Mouse (Mus musculus) cerebellum, postnatal 36 days (tissue): ENCODE measurements at regions not wholly inside any gene's neighbourhood (a gene's known extent, or its start where the extent isn't known, plus 50 kb on each side); places are given as distances from the start of the nearest gene placed in this dataset.

ENCODE experiments used
- DNase-seq, 2 experiments: peaks; one replicate each; pipeline ENCODE4 v3.0.0; 2021 to 2022; ENCODE audit warnings: mixed read lengths in 2 of 2

DNA sequence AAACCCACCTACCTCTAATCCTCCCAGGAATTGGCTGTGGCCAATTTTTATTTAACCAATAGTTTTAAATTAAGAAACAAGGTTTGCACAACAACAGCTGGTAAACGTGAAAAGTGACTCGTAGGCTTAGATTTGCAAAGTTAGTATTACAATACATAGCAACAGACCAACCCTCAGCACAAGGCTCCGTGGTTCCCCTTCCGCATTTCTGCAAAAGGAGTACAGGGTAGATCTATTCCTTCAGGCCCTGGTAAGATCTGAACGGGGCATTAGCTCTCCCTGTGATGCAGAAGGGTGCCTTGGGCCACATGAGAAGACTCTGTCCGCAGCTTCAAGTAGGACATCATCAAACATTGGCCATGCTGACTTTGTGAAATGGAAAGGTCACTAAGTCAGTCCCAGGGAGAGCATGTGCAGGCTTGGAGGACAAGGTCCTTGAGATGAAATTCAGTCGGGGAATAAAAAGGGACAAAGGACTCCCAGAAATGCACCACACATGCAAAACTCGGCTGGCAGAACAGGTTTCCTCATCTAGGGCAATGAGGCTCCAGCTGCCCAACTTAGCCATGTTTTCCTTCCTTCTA lies 75.0 kb upstream of the Armc2 start:
- no peak for DNase-seq

DNA sequence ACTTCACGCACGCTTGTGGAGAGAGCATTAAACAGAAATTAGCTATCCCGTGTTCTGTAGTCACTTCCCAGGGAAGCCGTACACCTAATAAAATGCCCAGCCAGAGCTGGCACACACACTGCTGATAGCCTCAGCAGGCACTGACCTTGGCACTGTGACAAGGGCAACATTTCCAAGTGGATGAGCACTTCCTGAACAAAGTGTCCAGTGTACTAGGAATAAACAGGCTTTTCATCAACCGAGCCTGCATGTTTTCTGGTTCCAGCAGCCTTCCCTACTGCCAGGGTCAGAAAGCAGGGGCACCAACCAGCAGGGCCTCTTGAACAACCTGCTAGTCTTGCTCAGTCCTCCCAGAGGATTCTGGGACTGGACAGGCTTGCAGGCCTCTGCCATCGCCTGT lies 74.3 kb upstream of the Armc2 start:
- peak; percentile 66 to 81 for DNase-seq

DNA sequence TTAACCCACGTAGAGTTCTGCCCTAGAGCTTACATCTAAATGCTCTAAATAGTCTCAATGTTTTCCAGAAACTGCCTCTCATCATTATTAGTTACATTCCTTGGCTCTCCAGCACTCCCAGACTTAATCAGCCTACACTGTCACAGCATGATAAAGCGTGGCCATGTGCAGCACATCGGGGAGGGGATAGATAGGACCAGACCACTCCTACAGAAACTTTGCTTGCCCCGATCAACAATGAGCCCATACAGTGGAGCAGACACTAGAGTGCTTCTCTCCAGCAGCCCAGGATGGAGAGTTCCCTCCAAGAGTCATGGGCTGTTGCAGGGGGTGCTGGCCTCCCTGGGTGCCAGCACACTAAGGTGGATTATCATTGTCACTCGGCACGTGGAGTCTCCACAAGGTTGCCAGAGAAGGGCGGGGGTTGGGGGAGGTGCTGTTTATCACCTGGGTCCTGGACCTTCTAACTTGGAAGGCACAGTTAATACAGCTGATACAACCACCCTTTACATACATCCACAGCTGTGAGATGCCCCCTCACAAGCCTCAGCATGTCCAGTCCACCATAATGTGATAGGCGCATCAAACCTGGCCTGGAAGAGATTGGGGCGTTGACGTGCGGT lies 73.4 kb upstream of the Armc2 start:
- no peak for DNase-seq

DNA sequence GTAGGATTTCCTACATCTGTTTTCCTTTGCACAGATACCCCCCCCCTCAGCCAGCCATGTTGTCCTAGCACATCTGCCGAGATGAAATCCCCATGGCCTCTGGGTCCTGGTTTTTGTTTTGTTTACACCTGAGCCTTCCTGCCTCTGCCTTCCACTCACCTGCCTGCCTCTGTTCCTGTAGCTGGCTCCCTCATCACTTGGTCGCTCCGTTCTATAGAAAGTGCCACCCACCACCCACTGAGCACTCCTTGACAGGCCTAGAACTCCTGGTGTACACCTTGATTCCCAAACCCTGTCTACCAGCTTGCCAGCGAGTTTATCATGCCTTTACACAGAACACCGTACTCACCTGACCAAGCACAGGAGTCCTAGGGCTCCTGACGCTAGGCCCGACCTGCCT lies 72.6 kb upstream of the Armc2 start:
- no peak for DNase-seq

DNA sequence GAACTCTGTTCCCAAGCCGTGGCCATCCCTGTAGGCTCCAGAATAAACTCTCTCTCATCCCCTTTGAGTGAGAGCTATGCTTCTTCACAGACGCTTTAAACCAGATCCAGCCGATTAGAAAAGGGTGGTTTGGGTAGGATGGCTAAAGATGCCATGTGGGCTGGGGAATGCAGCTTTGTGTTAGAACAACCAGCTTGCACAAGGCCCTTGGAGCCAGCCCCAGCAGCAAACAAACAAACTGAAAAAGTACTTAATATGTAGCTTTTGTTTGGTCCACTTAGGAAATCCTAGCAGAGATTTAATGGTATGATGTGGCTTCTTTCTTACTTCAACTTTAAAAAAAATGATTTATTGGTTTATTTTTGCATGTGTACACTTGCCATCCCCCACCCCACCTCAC lies 71.9 kb upstream of the Armc2 start:
- DNase-seq = no peak

DNA sequence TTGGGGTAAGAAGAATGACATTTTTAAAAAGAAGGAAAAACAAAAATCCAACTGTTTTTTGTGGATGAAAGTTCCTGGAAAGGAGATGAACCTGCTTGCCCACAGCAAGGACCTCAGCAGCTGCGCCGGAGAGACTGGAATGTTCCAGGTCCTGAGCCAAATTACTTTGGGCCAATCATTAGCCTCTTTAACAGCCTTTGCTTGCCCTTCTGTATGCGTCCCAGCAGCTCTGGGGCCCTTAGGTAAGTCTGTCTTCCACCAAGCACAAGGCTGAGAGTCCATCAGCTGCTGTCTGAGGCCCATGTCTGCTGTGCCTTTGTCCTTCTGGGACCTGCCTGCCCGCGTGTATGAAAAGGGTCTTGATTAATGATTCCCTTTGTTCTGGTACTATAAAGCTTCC lies 71.4 kb upstream of the Armc2 start:
- no peak for DNase-seq

DNA sequence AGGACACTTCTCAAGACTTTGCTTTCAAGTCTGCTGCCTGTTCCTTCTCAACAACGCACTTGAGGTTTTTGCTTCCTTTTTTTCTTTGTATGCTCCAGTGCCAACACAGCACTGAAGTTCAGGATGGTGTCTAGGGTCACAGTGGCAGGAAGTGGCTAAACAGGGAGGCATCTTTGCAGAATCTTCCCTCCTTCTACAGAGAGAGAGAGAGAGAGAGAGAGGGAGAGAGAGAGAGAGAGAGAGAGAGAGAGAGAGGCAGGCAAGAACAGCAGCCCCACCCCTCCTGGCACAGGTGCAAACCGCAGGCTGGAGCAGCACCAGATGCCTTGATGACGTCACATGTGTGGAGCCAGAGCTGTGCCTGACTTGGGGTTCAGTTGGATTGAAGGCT lies 71.0 kb upstream of the Armc2 start:
- DNase-seq = no peak

DNA sequence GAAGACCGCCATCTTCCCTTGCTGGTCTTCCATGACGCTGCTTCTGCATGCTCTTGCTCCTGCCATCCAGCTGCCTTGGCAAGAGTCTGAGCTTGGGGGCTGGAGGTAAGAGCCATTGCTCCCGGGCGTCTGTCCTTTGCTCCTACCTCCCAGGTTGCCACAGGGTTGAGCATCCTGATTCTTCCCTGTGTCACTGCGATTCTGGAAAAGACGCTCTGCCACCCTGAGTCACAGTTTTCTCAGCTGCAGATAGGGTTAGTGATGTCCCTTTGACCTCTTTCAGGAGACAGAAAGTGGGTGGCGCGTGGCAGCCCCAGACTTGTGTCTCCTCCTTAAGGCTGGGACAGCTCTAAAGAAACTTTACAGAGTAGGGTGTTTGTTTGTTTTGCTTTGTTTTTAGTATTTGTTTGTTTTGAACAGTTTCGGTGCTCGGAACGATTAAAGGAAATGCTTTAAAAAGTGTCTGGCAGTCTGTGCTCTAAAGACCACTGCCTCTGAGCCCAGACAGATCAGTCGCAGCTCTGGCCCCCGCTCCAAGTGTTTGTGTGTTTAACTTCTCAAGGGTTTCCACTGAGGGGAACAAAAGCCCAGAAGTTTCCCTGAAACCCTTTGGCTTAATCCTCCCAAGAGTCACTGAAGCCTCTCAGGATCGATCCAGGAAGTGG lies 70.5 kb upstream of the Armc2 start:
- no peak for DNase-seq

DNA sequence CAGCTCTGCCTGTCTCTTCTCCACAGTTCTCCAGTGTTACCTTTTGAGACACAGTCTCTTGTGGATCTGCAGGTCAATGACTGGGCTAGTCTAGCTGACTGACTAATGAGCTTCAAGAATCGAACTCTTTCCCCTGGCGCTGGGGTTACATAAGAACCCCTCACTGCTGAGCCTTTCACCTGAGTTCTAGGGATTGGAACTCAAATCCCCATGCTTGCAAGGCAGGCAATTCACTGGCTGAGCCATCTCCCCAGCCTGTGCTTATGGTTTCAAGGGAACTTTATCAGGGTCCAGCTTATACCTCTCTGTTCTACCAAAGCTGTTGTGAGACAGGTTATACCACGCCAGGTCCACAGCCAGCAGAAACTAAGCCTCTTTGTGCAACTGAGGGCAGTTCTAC lies 69.7 kb upstream of the Armc2 start:
- DNase-seq = no peak

DNA sequence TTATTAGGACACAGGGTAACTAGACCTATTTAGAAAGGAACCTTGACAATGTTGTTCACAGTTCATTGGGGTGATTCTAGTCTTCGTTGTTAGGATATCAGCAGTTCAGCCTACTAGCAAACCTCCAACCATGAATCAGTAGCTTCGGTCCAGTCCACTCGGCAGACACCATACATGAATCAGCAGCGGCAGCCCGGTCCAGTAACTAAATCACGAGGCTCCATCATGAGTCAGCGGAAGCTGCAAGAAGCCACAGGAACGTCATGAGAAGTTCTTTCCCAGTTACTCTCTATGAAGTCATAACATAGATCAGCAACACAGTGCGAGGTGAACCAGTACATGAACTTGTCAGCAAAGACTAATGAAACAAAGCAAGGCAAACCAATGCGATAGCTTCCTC lies 68.4 kb upstream of the Armc2 start:
- DNase-seq = no peak

DNA sequence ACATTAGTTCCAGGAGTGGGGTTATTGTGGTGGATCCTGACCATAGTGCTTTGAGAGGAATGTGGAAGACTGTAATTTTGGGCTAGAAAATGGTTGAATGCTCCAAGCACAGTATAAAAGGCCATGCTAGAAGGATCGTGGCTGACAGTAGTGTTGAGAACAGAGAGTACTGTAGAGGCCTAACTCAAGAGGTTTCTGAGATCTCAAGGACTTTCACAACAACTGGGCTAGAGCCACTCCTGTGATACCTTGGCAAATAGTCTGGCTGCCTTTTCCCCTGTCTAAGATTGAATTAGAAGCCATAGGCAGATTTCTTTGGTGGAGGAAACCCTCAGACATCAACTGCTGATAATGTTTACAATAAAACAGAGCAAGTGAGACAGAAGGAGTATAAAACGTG lies 67.1 kb upstream of the Armc2 start:
- DNase-seq = no peak

DNA sequence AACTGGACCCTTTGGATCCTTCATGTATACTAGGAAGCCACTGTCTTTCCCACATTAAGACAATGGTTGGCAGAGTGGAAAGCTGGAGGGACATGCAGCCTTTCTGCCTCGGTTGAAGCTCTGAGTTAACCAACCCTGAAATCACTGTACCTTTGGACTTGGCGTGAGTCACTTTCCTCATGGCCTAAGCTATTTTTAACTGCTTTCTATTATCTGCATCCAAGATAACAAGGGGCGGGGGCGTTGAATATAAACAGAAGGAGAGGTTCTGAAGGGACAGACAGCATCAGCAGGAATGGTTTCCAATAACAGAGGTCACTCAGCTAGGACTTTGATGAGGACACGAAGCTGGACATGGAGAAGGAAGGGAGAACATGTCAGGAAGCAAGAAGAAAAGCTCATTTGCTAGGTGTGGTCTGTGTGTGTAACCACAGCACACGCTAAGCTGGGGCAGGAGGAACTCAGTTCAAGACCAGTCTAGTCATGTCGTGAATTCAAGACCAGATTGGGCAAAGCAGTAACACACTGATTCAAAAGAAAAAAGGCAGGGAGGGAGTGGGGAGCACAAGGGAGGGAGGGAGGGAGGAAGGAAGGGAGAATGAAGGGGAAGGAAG lies 64.1 kb upstream of the Armc2 start:
- DNase-seq = no peak

DNA sequence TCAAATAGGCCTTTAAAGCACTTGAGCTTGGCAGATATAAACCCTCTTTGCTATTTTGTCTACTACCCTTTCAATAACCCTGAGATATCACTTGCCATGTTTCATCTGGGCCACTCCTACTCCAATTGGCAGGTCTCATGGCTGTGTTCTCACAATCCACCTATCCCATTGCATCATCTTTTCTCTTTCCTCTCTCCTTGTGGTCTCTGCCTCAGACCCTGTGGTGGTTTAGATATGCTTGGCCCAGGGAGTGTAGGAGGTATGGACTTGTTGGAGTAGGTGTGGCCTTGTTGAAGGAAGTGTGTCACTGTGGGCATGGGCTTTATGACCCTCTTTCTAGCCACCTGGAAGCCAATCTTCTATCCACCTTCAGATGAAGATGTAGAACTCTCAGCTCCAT lies 61.5 kb upstream of the Armc2 start:
- no peak for DNase-seq

DNA sequence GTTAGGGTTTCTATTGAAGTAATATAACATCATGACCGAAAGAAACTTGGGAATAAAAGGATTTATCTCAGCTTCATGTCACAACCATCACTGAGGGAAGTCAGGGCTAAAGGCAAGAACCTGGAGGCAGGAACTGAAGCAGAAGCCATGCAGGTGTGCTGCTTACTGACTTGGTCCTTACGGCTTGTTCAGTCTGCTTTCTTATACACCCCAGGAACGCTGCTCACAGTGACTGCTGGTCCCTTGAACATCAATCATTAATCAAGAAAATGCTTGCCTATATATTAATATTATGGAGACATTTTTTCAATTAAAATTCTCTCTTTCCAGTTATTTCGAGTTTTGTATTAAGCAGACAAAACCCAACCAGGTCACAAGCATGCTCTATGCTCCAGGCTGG lies 58.5 kb upstream of the Armc2 start:
- DNase-seq = no peak

DNA sequence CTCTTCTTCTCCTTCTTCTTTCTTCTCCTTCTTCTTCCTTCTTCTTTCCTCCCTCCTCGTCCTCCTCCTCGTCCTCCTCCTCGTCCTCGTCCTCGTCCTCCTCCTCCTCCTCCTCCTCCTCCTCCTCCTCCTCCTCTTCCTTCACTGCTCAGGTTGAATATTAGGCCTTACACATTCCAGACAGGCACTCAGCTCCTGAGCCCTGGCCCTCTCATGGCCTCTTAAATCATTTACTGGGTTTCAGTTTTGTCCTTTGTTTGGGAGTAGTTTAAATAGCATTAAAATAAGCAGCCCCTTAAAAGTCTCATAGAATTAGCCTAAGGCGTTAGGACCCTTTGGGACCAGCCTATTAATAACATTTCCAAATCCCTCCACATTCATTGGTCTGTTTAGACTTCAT lies 57.3 kb upstream of the Armc2 start:
- no peak for DNase-seq

DNA sequence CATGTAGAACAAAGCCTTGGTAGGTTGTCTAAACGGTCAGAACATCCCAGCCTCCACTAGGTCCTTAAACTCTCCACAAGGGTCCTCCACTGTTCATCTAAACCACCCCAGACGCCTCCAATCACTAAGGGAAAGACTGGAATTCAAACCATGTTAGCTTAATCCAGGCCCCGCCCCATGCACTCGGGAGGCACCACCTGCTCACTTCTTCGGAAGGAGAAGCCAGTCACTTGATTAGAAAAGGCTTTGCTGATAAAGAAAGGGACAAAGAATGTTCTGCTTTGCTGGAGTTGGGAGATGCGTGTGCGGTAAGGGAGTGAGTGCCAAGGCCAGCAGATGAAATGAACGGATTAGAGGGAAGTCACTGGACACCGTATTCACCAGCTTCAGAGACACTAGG lies 54.5 kb upstream of the Armc2 start:
- DNase-seq = no peak

DNA sequence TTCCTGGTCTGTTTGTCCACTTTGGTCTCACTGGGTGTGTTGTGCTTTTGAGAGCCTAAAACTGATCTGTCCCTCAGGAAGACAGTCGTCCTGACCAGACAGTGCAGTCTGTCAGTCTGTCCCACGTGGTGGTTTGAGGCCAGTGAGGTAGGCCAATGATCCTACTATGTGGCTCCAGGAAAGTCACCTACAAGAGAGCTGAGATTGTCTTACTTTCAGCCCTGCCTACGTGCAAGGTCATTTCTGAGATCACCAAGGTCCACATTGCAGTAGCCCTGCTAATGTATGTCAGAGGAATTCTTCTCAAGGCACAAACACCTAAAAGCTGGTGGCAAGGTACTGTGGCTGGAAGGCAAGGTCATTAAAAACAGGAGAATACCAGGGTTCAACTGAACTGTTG lies 53.9 kb upstream of the Armc2 start:
- DNase-seq = no peak

DNA sequence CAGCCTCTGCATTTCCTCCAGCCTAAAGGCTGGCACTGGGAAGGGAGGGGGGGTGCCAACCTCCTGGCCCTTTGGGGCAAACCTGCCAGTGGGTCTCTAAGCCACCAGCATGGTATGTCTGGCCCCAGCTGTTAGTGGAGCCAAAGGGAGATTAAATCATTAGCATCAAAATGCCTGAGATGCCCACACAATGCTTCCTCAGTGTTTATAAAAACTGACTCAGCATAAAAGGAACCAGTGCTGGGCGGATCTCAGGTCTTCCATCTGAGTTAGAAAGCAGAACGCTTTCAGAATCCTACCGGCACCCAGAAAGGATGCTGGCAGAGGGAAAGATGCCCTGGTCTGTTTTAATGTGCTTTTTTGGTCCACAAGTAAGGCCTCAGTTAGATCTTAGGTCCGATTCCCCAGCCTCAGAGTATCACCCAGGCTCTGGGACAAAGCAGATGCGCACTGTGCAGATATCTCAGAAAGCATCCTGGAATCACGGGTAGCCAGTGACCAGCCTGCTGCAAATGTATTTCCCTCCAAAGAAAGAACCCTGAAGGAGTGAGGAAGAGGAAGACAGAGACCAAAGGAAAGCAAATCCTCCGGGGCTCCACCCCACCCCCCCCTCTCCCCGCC lies 53.3 kb upstream of the Armc2 start:
- DNase-seq = no peak

DNA sequence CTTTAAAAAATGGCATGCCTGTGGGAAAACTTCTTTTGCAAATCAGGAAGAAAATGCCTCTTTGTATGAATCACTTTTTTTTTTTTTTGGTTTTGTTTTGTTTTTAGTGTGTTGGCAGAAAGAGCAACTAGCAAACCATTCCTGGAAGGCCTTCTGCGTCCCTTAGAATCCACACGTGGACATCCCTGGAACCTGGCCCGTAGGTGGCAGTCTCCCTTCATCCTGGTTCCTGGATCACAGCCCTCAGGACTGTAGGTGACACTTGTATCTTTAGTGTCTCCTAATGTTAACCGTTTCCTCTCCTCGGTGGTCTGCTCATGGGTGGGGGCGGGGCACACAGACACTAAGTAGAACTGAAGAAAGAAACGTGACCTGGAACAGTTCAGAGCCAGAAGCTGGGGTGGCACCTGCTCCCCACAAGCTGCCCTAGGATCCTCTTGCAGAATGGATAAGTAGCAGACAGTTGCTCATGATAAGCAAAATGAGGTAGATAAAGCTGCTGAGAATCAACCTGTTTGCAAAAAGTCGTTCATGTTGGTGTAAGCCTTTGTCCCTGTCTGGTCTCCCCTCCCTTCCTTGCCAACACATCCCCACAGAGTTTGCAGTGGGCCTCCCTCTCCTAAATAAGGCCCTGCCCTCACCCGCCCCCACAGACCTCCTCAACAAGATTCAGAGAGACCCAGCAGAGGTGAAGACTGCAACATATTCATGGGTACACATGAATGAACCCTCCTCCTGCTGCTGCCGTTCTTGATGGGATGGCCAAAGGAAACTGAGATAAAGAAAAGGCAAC lies 52.6 kb upstream of the Armc2 start:
- DNase-seq = peak; percentile 84 to 87

DNA sequence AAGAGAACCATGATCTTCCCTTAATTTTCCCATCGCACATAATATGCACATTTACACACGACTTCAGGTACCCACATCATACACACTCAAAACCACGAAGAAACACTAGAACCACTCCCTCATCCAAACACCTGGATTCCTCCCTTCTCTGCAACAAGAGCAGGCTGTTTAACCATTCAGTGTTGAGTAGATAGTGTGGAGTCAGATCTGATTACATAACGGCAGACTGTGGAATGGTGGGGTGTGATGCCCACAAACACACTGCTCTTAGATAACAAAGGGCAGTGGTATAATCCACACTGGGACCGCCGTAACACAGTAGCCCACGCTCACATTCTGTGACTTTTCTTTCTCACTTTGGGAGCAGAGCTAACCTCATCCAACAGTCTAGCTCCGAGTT lies 51.5 kb upstream of the Armc2 start:
- no peak for DNase-seq

DNA sequence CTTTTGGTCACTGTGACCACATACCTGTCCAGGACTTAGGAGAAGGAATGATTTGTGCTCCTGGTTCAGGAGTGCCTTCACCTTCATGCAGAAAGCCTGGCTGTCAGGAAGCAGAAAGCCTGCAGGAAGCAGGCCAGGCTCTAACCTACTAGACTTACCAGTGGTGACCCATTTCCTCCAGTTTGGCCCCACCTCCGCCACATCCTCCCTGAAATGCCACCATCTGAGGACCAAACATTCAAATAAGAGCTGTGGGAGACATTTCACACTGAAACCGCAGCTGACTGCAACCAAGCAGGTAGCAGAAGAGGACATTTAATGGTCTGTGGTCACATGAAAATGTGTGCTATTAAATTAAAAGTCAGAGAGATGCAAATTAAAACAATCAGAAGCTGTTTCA lies 50.3 kb upstream of the Armc2 start:
- no peak for DNase-seq
